Mouse (Mus musculus) limb, embryonic 12.5 days (tissue): ENCODE results near the gene 1700001P01Rik. TPM values are rescaled to one million over a fixed set of nuclear protein-coding genes. Genes with fewer than 3 reads are reported as not detected.
A peak's percentile ranks its signal among the peaks of the same experiment; 100 is the strongest.
"Not testable (repeated sequence)": the region's sequence is repeated elsewhere in the genome, so short reads cannot be mapped to it uniquely, and the experiment has no call there.

Source experiments
- ATAC-seq: fragments of 200-750 bp; cut with Nextera tagmentation; 2 replicates; pipeline ENCODE4 v1.8.0; 2017; ENCODE audit warnings: low read depth, moderate TSS enrichment; ENCODE audit not compliant: insufficient number of reproducible peaks, insufficient read depth, low FRiP score, low TSS enrichment
- H3K27ac ChIP-seq: fragments of 300-500 bp; sonication (generic); 2 replicates; pipeline ENCODE4 v1.5.1; 2016; ENCODE audit warnings: mild to moderate bottlenecking, moderate library complexity
- H3K27me3 ChIP-seq: fragments of 300-500 bp; sonication (generic); 2 replicates; pipeline ENCODE4 v1.6.1; 2016; ENCODE audit warnings: mild to moderate bottlenecking, moderate library complexity
- H3K36me3 ChIP-seq: fragments of 300-500 bp; sonication (generic); 2 replicates; pipeline ENCODE4 v1.6.1; 2016; ENCODE audit warnings: mild to moderate bottlenecking, moderate library complexity
- H3K4me1 ChIP-seq: fragments of 300-500 bp; sonication (generic); replicated peaks from 2 replicates; pipeline ENCODE4 v1.6.1; 2016
- H3K4me2 ChIP-seq: fragments of 300-500 bp; sonication (generic); 2 replicates; pipeline ENCODE4 v1.6.1; 2016; ENCODE audit warnings: mild to moderate bottlenecking, moderate library complexity
- H3K4me3 ChIP-seq: fragments of 300-500 bp; sonication (generic); replicated peaks from 2 replicates; pipeline ENCODE4 v1.5.1; 2016; ENCODE audit warnings: mild to moderate bottlenecking
- H3K9ac ChIP-seq: fragments of 300-500 bp; sonication (generic); replicated peaks from 2 replicates; pipeline ENCODE4 v1.6.1; 2016; ENCODE audit warnings: mild to moderate bottlenecking, moderate library complexity
- H3K9me3 ChIP-seq: fragments of 300-500 bp; sonication (generic); 2 replicates; pipeline ENCODE4 v1.6.1; 2016; ENCODE audit warnings: mild to moderate bottlenecking, moderate library complexity
- WGBS: fragments of 180-500 bp; shearing (Covaris S2); methylation state at CpG from one replicate; pipeline ENCODE4 v1.1.7; 2016; 5-methylcytosine and 5-hydroxymethylcytosine counted together
- polyA plus RNA-seq: library from polyadenylated mRNA; unstranded; fragments of >200 nt; fragmentation: Nextera tagmentation; extraction: Ambion mirVana; gene quantifications from 2 replicates; pipeline ENCODE4 v1.2.1, GENCODE M21; 2016

Gene 1700001P01Rik
- polyA plus RNA-seq, 1 experiment from 2014 or later: not detected

DNA sequence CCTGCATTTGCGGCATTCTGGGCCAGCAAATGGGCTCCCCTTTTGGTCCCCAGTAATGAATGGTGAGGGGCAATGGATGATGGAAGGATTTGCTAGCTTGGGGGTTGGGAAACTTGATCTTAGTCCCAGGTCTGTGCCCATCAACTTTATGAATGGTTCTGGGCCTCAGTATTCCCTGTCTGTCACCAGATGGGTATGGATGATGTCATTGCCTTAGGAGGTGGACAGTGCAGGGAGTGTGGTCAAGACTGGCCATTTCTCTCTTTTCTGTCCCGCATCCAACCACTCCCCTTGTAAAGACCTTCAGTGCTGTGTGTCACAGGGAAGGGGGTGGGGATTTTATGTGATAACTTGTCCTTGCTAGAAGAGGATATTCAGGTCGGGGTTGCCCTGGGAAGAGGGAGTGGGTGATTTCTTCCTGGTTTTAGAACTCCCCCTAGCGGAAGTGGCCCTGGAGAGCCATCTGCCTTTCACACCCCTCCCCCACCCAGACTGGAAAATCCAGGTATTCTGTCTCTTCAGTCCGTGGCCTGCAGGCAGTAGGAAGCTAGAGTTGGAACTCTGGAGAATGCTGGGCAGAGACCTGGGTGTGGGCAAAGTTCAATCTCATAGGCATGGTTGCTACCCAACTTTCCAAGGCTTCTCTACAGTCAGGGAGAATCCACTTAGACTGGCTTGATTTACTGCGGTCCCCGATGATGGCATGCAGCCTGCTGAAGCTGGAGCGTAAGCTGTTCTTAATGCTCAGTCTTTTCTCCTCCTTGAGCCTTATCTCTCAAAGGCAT, 25.9 kb upstream of the 1700001P01Rik start:
- peak overlapping the region; percentile 98 for H3K27ac ChIP-seq
- H3K9me3 ChIP-seq: no peaks in the 10 kb centered on the region
- no peak for ATAC-seq
- peak overlapping the region; percentile 83 for H3K9ac ChIP-seq
- peak overlapping the region; percentile 66 for H3K4me3 ChIP-seq
- whole genome bisulfite sequencing: 23% methylated on average over 8 of the region's 8 CpGs
- no peaks in the 10 kb centered on the region for H3K27me3 ChIP-seq
- peak overlapping the region; percentile 79 for H3K4me2 ChIP-seq
- peaks cover 51% of the 10 kb centered on the region for H3K4me1 ChIP-seq
- H3K36me3 ChIP-seq: 0 out of 2 replicates have a peak, but pooled peaks cover under 1% of the 10 kb centered on the region

DNA sequence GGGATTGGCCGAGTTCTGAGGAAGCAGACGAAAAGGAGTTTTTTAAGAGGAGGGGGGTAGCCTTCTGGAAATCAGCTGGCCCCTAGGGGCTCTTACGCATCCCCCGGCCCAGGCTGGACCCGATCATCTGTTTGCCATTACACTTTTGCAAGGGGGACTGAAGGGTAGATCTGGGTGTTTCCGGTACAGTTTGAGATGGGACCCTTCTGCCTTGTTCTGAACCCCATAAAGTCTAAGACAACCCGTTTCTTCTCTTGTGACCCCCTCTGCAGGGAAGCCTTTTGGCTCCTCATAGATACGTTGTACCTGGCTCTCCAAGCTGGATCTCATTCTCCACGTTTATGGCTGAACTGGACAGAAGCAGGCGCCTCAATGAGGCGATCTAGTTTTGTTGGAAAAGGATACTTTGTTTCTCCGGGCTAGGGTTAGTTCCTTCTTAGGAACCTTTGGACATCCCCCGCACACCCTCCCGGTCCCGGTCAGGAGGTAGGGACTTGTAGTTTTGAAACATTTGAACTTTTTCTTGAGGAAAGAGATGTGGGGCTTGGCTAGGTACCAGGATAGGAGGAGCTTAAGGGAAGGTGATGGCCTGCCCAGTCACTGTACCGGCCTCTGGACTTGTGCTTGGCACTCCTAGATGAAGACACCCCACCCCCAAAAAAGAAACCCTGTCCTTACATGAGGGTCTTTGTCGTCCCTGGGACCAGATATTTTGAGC, 25.1 kb upstream of the 1700001P01Rik start:
- Histone ChIP-seq H3K27ac (peak overlapping the region; percentile 98), H3K4me1 (peaks cover 43% of the 10 kb centered on the region), H3K4me3 (peak overlapping the region; percentile 66), H3K9me3 (no peaks in the 10 kb centered on the region), H3K9ac (peak overlapping the region; percentile 83), H3K4me2 (peak overlapping the region; percentile 79), H3K27me3 (no peaks in the 10 kb centered on the region), H3K36me3 (no peaks in the 10 kb centered on the region)
- 4% methylated on average over 17 of the region's 17 CpGs for WGBS
- no peak for ATAC-seq

DNA sequence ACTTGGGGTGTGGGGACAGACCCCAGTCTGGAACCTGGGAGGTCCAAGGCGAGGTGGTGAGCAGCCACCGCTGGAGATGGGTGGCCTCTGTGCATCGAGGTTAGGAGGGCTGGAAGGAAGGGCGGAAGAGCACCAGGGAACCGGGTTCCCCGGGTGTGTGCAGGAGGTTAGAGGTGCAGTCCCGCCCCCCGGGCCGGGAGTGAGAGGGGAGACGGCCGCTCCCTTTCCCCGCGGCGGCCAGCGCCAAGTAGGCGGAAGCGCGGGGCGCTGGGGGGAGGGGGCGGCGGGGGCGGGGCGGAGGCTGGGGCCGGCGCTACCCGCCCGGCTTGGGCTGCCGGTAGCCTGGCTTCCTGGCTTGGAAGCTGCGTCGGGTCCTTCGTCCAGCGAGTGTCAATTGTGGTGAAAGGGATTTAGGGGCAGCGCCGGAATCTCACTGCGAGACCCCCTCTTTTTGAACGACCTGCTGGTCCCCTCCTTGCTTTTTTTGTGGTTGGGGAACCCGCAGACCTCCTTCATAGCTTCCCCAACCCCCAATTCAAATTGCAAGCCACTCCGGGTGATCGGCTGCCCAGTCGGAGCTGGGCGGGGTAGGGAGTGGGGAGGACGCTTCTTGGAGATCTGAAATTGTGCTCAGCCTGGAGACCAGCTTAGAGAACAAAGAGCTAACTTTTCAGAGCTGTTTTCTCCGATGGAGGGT, 24.4 kb upstream of the 1700001P01Rik start:
- no peaks in the 10 kb centered on the region for H3K9me3 ChIP-seq
- H3K36me3 ChIP-seq: no peaks in the 10 kb centered on the region
- under 1% methylated on average over 33 of the region's 43 CpGs for WGBS
- peak overlapping the region; percentile 98 for H3K27ac ChIP-seq
- peak overlapping the region; percentile 79 for H3K4me2 ChIP-seq
- ATAC-seq: peak; percentile 44; the same call in 1 of the 2 replicates
- H3K27me3 ChIP-seq: no peaks in the 10 kb centered on the region
- H3K4me3 ChIP-seq: peak overlapping the region; percentile 66
- H3K9ac ChIP-seq: peak overlapping the region; percentile 83
- peaks cover 36% of the 10 kb centered on the region for H3K4me1 ChIP-seq

DNA sequence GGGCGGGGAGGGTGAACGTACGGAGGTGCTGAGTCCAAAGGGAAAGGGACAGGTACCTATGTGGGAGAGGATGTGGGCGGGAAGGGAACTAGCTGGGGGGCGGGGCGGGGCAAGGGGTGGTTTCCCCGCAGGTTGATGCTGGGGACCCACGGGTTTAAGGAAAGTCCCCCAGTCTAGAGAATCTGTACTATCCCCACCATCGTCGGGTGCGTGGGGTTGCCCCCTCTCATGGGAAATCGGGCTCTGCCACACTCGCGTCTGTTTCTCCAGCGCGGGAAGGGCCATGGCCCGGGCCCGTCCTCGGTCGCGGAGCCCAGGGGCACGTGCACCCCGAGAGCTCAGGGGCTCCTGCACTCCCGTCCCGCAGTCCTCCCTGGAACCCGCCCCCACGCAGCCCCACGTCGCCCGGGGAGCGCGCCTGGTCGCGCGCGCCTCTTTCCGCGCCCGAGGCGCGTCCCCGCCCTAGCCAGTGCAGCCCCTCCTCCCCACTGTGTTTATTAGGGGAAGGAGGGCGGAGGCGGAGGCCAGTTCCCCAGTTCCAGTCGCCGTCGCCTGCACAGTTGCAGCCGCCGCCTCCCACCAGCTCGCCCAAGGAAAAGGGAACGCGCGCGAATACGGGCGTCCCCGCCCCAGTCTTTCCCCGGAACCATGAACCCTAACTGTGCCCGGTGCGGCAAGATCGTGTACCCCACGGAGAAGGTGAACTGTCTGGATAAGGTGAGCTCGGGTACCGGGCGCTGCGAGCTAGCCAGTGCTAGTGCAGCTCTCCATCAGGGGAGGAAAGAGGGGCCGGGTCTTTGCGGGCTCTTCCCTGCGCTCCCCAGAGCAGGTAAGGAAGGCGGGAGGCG, 23.7 kb upstream of the 1700001P01Rik start:
- under 1% methylated on average over 71 of the region's 71 CpGs for WGBS
- ATAC-seq: peak; percentile 70

DNA sequence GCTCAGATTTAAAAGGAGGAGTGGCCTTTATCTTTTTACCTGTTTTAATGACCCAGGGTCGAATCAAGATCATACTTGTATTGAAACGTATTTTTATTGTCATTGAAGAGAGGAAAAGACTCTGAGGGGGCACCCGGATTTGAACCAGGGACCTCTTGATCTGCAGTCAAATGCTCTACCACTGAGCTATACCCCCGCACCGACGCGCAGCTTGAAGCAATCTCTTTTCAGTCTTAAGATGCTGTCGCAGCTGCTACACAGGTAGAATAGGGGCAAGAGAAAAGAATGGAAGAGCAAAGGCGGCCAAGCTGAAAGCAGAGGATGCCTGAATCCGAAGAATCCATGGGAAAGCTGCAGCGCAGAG, 23.0 kb upstream of the 1700001P01Rik start, which contains the start of gene Lasp1:
Gene Lasp1 (plus strand): TSS at position 219 of the 364 bp plus-strand sequence.
- H3K4me1 ChIP-seq: peaks cover 22% of the 10 kb centered on the region
- H3K4me2 ChIP-seq: peak within 1 kb of the TSS; percentile 79
- H3K9me3 ChIP-seq: no peaks in the 10 kb centered on the region
- no peaks in the 10 kb centered on the region for H3K27me3 ChIP-seq
- H3K36me3 ChIP-seq: no peaks in the 10 kb centered on the region
- peak within 1 kb of the TSS; percentile 83 for H3K9ac ChIP-seq
- ATAC-seq: peak; percentile 43; the same call in 1 of the 2 replicates
- peak within 1 kb of the TSS; percentile 98 for H3K27ac ChIP-seq
- peak within 1 kb of the TSS; percentile 66 for H3K4me3 ChIP-seq
- WGBS: under 1% methylated on average over 11 of the region's 11 CpGs

More for the DNA sequence above, 23.7 kb upstream of the 1700001P01Rik start:
- Histone ChIP-seq H3K9me3 (no peaks in the 10 kb centered on the region), H3K4me1 (peaks cover 28% of the 10 kb centered on the region), H3K27me3 (no peaks in the 10 kb centered on the region), H3K27ac (peak overlapping the region; percentile 98), H3K4me2 (peak overlapping the region; percentile 79), H3K36me3 (no peaks in the 10 kb centered on the region), H3K9ac (peak overlapping the region; percentile 83), H3K4me3 (peak overlapping the region; percentile 66)

DNA sequence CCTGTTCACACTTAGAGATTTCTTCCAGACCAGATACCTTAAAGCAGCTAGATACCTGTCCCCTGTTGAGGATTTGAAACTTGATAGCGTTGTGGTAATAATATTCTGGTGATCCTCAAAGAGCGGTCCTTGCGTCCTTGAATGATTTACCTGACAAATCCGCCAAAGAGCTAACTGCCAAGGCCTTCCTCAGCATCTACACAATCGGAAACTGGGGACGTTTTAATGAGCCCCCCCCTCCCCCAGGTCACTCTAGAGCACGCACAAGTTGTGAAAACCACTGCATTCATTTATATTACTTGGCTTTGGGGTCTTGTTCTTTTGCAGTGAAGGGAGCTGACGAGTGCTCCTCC, 22.3 kb upstream of the 1700001P01Rik start:
- no peak overlapping the region for H3K27ac ChIP-seq
- H3K4me3 ChIP-seq: peak overlapping the region; percentile 66
- WGBS: 35% methylated on average over 8 of the region's 8 CpGs
- ATAC-seq: no peak
- no peak overlapping the region for H3K9ac ChIP-seq
- H3K4me1 ChIP-seq: peaks cover 20% of the 10 kb centered on the region
- H3K9me3 ChIP-seq: no peaks in the 10 kb centered on the region
- H3K27me3 ChIP-seq: no peaks in the 10 kb centered on the region
- H3K4me2 ChIP-seq: peak overlapping the region; percentile 79
- no peaks in the 10 kb centered on the region for H3K36me3 ChIP-seq

DNA sequence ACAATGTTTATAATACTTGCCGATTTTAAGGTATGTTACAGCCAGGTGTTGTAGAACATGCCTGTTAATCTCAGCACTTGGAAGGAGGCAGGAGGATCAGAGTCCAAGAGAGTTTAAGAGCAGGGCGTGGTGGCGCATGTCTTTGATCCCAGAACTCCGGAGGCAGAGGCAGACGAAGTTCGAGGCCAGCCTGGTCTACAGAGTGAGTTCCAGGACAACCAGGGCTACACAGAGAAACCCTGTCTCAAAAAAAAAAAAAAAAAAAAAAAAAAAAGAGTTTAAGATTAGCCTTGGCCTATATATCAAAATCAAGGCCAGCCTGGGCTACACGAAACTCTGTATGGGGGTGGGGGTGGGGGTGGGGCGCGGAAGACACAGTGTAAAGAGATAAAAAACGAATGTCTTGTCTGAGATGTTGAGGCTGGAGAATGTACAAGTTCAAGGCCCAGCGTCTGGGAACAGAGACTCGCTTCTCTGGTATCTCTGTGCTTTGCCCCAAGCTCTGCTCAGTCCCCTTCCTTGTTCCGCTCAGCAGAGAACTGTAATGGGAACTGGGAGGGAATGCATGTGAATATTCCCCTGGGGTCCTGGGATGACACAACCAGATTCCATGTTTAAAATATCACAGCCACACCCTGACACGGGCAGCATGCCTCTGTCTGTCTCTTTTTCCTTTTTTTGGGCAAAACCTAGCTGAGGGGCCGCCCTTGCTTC, 21.8 kb upstream of the 1700001P01Rik start:
- no peak overlapping the region for H3K9ac ChIP-seq
- H3K4me1 ChIP-seq: peaks cover 18% of the 10 kb centered on the region
- H3K4me2 ChIP-seq: peak overlapping the region; percentile 79; the same call in 1 of the 2 replicates
- ATAC-seq: no peak
- 62% methylated on average over 15 of the region's 15 CpGs for WGBS
- no peaks in the 10 kb centered on the region for H3K36me3 ChIP-seq
- no peak overlapping the region for H3K27ac ChIP-seq
- H3K4me3 ChIP-seq: no peak overlapping the region
- no peaks in the 10 kb centered on the region for H3K9me3 ChIP-seq
- no peaks in the 10 kb centered on the region for H3K27me3 ChIP-seq

DNA sequence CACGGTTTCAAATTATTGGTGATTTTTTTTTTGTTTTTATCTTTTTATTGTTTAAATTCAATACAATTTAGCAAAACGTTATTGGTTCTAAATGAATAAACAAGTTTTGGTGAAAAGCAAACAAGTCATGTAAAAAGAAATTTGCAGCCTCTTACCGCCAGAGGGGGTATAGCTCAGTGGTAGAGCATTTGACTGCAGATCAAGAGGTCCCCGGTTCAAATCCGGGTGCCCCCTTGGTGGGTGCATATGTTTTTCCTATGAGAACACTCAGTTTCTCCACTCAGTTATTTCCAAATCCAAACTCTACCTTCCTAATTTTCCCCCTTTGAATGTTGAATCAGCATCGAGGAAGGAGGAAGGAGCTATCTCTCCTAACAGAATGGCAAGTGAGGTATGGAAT, 21.2 kb upstream of the 1700001P01Rik start:
- ATAC-seq: no peak
- Histone ChIP-seq H3K9me3 (no peaks in the 10 kb centered on the region), H3K27ac (no peak overlapping the region), H3K36me3 (no peaks in the 10 kb centered on the region), H3K27me3 (no peaks in the 10 kb centered on the region), H3K4me3 (no peak overlapping the region), H3K4me1 (peaks cover 11% of the 10 kb centered on the region), H3K9ac (no peak overlapping the region), H3K4me2 (no peak overlapping the region)
- WGBS: 2% methylated on average over 6 of the region's 6 CpGs

DNA sequence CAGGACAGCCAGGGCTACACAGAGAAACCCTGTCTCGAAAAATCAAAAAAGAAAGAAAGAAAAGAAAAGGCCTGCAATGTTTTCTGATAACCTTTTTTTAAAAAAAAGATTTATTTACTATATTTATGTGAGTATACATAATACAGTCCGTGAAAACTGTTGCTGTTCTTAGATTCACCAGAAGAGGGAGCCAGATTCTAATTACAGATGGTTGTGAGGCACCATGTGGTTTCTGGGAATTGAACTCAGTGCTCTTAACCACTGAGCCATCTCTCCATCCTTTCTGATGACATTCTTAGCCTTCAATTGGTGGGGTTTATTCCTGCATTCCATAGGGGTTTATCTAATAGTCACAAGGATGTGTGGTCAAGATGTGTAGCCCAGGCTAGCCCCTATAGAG, 17.4 kb upstream of the 1700001P01Rik start:
- no peaks in the 10 kb centered on the region; the same call in 1 of the 2 replicates for H3K4me1 ChIP-seq
- no peaks in the 10 kb centered on the region for H3K36me3 ChIP-seq
- no peaks in the 10 kb centered on the region for H3K27me3 ChIP-seq
- H3K27ac ChIP-seq: no peak overlapping the region
- 8% methylated on average over 2 of the region's 2 CpGs for WGBS
- no peaks in the 10 kb centered on the region for H3K9me3 ChIP-seq
- H3K4me2 ChIP-seq: no peak overlapping the region
- no peak overlapping the region for H3K4me3 ChIP-seq
- H3K9ac ChIP-seq: no peak overlapping the region
- ATAC-seq: no peak

DNA sequence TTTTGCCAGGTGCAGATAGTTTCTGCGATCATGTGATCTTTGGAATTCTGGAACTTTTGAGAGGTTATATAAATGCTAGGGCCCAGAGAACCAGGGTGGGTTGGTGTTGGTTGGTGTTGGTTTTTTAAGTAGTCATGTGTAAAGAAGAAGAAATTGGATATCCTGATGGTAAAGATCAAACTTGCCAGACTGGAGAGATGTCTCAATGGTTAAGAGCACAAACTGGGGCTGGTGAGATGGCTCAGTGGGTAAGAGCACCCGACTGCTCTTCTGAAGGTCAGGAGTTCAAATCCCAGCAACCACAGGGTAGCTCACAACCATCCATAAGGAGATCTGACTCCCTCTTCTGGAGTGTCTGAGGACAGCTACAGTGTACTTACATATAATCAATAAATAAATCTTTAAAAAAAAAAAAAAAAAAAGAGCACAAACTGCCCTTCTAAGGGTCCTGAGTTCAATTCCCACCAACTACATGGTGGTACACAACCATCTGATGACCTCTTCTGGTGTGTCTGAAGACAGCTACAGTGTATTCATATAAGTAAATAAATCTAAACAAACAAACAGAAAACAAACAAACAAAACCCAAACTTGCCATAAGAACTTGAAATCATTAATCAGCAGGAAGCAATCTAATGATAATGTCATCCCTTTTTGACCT, 15.2 kb upstream of the 1700001P01Rik start:
- H3K27me3 ChIP-seq, H3K4me1 ChIP-seq, ATAC-seq, H3K9me3 ChIP-seq, H3K4me3 ChIP-seq, H3K36me3 ChIP-seq, H3K4me2 ChIP-seq, H3K9ac ChIP-seq, H3K27ac ChIP-seq: not testable (repeated sequence)
- 86% methylated on average over 2 of the region's 2 CpGs for whole genome bisulfite sequencing
